Mouse (Mus musculus) midbrain, postnatal 0 days (tissue): ENCODE results near the gene Zfp791. TPM values are rescaled to one million over a fixed set of nuclear protein-coding genes. Genes with fewer than 3 reads are reported as not detected.
"Not testable (repeated sequence)": the region's sequence is repeated elsewhere in the genome, so short reads cannot be mapped to it uniquely, and the experiment has no call there.

Experiments used
- ATAC-seq: fragments of 200-750 bp; cut with Nextera tagmentation; 2 replicates; pipeline ENCODE4 v1.8.0; 2017; ENCODE audit warnings: moderate number of reproducible peaks, mild to moderate bottlenecking, moderate TSS enrichment, moderate library complexity; ENCODE audit not compliant: low FRiP score
- DNase-seq: peaks from one replicate; pipeline ENCODE4 v3.0.0-alpha.2; 2015; ENCODE audit warnings: low spot score
- H3K27ac ChIP-seq: fragments of 300-500 bp; sonication (generic); 2 replicates; pipeline ENCODE4 v1.5.1; 2014; ENCODE audit warnings: low read depth, mild to moderate bottlenecking, low read length, mixed read lengths
- H3K27me3 ChIP-seq: fragments of 300-500 bp; sonication (generic); 2 replicates; pipeline ENCODE4 v1.6.1; 2014; ENCODE audit warnings: low read length, control low read depth, mixed read lengths; ENCODE audit not compliant: insufficient read depth
- H3K36me3 ChIP-seq: fragments of 300-500 bp; sonication (generic); 2 replicates; pipeline ENCODE4 v1.6.1; 2014; ENCODE audit warnings: low read length, control low read depth, mixed read lengths; ENCODE audit not compliant: insufficient read depth
- H3K4me1 ChIP-seq: fragments of 300-500 bp; sonication (generic); 2 replicates; pipeline ENCODE4 v1.6.1; 2014; ENCODE audit warnings: mild to moderate bottlenecking, control low read depth, antibody characterized with exemption, low read length, mixed read lengths; ENCODE audit not compliant: insufficient read depth
- H3K4me2 ChIP-seq: fragments of 300-500 bp; sonication (generic); 2 replicates; pipeline ENCODE4 v1.6.1; 2014; ENCODE audit warnings: low read depth, mild to moderate bottlenecking, low read length, mixed read lengths; ENCODE audit not compliant: poor library complexity, severe bottlenecking
- H3K4me3 ChIP-seq: fragments of 300-500 bp; sonication (generic); 2 replicates; pipeline ENCODE4 v1.5.1; 2014; ENCODE audit warnings: low read depth, mild to moderate bottlenecking, low read length, moderate library complexity
- H3K9ac ChIP-seq: fragments of 300-500 bp; sonication (generic); replicated peaks from 2 replicates; pipeline ENCODE4 v1.6.1; 2014; ENCODE audit warnings: mild to moderate bottlenecking, low read length, moderate library complexity, mixed read lengths; ENCODE audit not compliant: poor library complexity, severe bottlenecking
- H3K9me3 ChIP-seq: fragments of 300-500 bp; sonication (generic); 2 replicates; pipeline ENCODE4 v1.6.1; 2016; ENCODE audit warnings: low read length, control low read depth
- CTCF ChIP-seq: IDR thresholded peaks from 2 replicates; pipeline ENCODE4 v1.5.1; 2016; ENCODE audit warnings: antibody characterized with exemption, mild to moderate bottlenecking
- WGBS: fragments of 180-500 bp; shearing (Covaris S2); extraction: QIAGEN DNeasy Blood & Tissue Kit; methylation state at CpG from one replicate; pipeline ENCODE4 v1.1.7; 2014; 5-methylcytosine and 5-hydroxymethylcytosine counted together
- polyA plus RNA-seq: library from polyadenylated mRNA; unstranded; fragments of >200 nt; fragmentation: Nextera tagmentation; extraction: Ambion mirVana; gene quantifications from 2 replicates; pipeline ENCODE4 v1.2.1, GENCODE M21; 2015
- total RNA-seq: library from RNA; depleted of rRNA; stranded (reverse); fragments of >200 nt; gene quantifications from 2 replicates; pipeline ENCODE4 v1.2.3, GENCODE M21; 2014; rRNA removed

The Zfp791 gene
- total RNA-seq (2.6 and 4.9 TPM in 2 replicates), polyA plus RNA-seq (2.3 and 2.7 TPM in 2 replicates)

GRCm38 (mm10) chr8:85122995-85123394 is at the start of gene Zfp791:
TSS of gene Zfp791 (minus strand) at chr8:85123095.
- 83% methylated on average over 3 of the region's 3 CpGs for WGBS
- ATAC-seq (no peak), DNase-seq (no peak)
- Histone ChIP-seq H3K4me2 (no peak within 1 kb of the TSS), H3K4me1 (no peaks in the 10 kb centered on the region), H3K27ac (no peak within 1 kb of the TSS), H3K9ac (no peak within 1 kb of the TSS), H3K36me3 (no peaks in the 10 kb centered on the region), H3K9me3 (no peaks in the 10 kb centered on the region), H3K27me3 (no peaks in the 10 kb centered on the region), H3K4me3 (no peak within 1 kb of the TSS)
- TF ChIP-seq CTCF: no peak

- TF ChIP-seq CTCF: peak; percentile 80
- Histone ChIP-seq H3K9me3 (no peaks in the 10 kb centered on the region), H3K4me3 (no peak overlapping the region), H3K4me1 (no peaks in the 10 kb centered on the region), H3K36me3 (no peaks in the 10 kb centered on the region), H3K4me2 (no peak overlapping the region), H3K27ac (no peak overlapping the region), H3K27me3 (no peaks in the 10 kb centered on the region), H3K9ac (no peak overlapping the region)
- ATAC-seq (no peak), DNase-seq (peak; percentile 60)
- 33% methylated on average over 14 of the region's 14 CpGs for WGBS
These were observed 48.4 kb upstream of the Zfp791 start for GRCm38 (mm10) chr8:85171291-85171690.

- Histone ChIP-seq H3K4me2 (no peak within 1 kb of the TSS), H3K9me3 (peaks cover 25% of the 10 kb centered on the region), H3K4me1 (no peaks in the 10 kb centered on the region), H3K36me3 (no peaks in the 10 kb centered on the region), H3K4me3 (no peak within 1 kb of the TSS), H3K27me3 (no peaks in the 10 kb centered on the region), H3K9ac (no peak within 1 kb of the TSS), H3K27ac (no peak within 1 kb of the TSS)
- DNase-seq (no peak), ATAC-seq (no peak)
- TF ChIP-seq CTCF: no peak
- 85% methylated on average over 3 of the region's 3 CpGs for WGBS
These were observed 28.7 kb upstream of the Zfp791 start, which contains the start of gene Cks1brt for GRCm38 (mm10) chr8:85151624-85152023. TSS of gene Cks1brt (plus strand) at chr8:85151924.

- no peak overlapping the region for H3K4me3 ChIP-seq
- no peaks in the 10 kb centered on the region for H3K27me3 ChIP-seq
- no peak for ATAC-seq
- no peak for TF ChIP-seq CTCF
- no peaks in the 10 kb centered on the region for H3K9me3 ChIP-seq
- WGBS: 92% methylated on average over 4 of the region's 4 CpGs
- H3K9ac ChIP-seq: no peak overlapping the region
- peak; percentile 5 for DNase-seq
- no peaks in the 10 kb centered on the region for H3K36me3 ChIP-seq
- H3K4me1 ChIP-seq: no peaks in the 10 kb centered on the region
- no peak overlapping the region for H3K4me2 ChIP-seq
- H3K27ac ChIP-seq: no peak overlapping the region
These were observed 19.6 kb upstream of the Zfp791 start for GRCm38 (mm10) chr8:85142516-85142915.

- ATAC-seq, DNase-seq, H3K36me3 ChIP-seq, H3K4me2 ChIP-seq, H3K27ac ChIP-seq, H3K4me1 ChIP-seq, H3K27me3 ChIP-seq, H3K9me3 ChIP-seq, H3K9ac ChIP-seq, H3K4me3 ChIP-seq: not testable (repeated sequence)
- 62% methylated on average over 2 of the region's 2 CpGs for WGBS
These were observed 12.8 kb upstream of the Zfp791 start for GRCm38 (mm10) chr8:85135690-85136089.

GRCm38 (mm10) chr8:85132335-85132734 is 9.4 kb upstream of the Zfp791 start:
- TF ChIP-seq CTCF: no peak
- Histone ChIP-seq H3K4me3 (no peak overlapping the region), H3K4me2 (no peak overlapping the region), H3K27me3 (peaks cover 5% of the 10 kb centered on the region; the same call in 1 of the 2 replicates), H3K9me3 (no peaks in the 10 kb centered on the region), H3K36me3 (no peaks in the 10 kb centered on the region), H3K27ac (no peak overlapping the region), H3K4me1 (no peaks in the 10 kb centered on the region), H3K9ac (no peak overlapping the region)
- ATAC-seq (no peak), DNase-seq (no peak)
- 96% methylated on average over 1 of the region's 1 CpGs for WGBS
